Mouse (Mus musculus): ENCODE measurements around the gene Slc9a2. TPM values are rescaled to one million over a fixed set of nuclear protein-coding genes. Genes with fewer than 3 reads are reported as not detected.
A peak's percentile ranks its signal among the peaks of the same experiment; 100 is the strongest.

Slc9a2 gene
- polyA plus RNA-seq, 1 experiment from 2014 or later, result 0.11 TPM

DNA sequence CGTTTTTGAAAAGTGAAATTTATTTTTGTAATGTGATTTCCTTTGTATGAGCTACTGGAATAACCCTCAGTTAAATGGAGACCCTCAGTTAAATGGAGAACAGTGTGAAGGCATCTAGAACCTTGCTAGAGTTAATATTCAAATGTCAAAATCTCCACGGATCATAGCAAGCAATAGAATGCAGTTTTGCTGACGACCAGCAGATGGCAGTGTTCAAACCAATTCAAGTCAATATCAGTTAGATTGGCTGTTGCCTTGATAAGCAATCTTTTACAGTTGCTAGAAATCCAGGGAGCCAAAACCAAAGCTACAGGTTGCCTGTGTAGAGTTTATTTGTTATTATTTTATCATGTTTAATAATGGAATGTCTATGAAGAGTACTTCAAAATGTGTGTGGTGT, 122.4 kb downstream of the Slc9a2 start:
- 24% methylated on average over 3 of the region's 3 CpGs for WGBS
- H3K4me3 ChIP-seq (ENCODE audit: low read depth, low read length), result no peak overlapping the region
- ATAC-seq (no peak), DNase-seq (ENCODE audit: low spot score) (peak; percentile 65)
- H3K4me1 ChIP-seq (ENCODE audit: insufficient read depth, low read depth, low read length), result no peaks in the 10 kb centered on the region
- no peaks in the 10 kb centered on the region for H3K9me3 ChIP-seq (ENCODE audit: low read length)
- no peak for TF ChIP-seq EP300 (IDR thresholded peaks at IDR 0.05)
- peak; percentile 87 for TF ChIP-seq CTCF (IDR thresholded peaks at IDR 0.05)
- H3K4me2 ChIP-seq (replicated peaks; ENCODE audit: low read depth, low read length), result no peak overlapping the region
- no peak overlapping the region for H3K27ac ChIP-seq (ENCODE audit: low read length)
- no peaks in the 10 kb centered on the region for H3K27me3 ChIP-seq (replicated peaks; ENCODE audit: insufficient read depth, low read length)
- H3K36me3 ChIP-seq (ENCODE audit: insufficient read depth, low read length), result no peaks in the 10 kb centered on the region
- H3K9ac ChIP-seq (replicated peaks; ENCODE audit: low read depth), result no peak overlapping the region

DNA sequence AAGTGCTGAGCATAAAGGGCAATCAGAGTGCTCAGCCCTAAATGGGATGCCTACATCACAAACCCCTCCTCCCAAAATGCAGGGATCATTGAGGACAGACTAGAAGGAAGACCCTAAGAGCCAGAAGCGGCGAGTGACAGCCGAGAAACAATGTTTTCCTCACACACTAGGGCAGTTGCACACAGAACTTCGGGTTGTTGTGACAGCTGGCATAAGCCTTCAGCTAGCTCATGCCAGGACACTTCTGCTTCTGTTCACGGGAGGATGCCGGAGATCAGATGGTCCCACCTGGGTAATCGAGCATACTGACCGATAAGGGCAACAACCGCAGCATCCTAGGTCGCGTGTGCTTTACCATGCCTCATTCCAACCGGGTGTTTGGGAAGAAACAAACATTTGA, 123.7 kb downstream of the Slc9a2 start:
- Histone ChIP-seq H3K27ac (ENCODE audit: low read length) (no peak overlapping the region), H3K27me3 (replicated peaks; ENCODE audit: insufficient read depth, low read length) (no peaks in the 10 kb centered on the region), H3K9me3 (ENCODE audit: low read length) (no peaks in the 10 kb centered on the region), H3K4me2 (replicated peaks; ENCODE audit: low read depth, low read length) (no peak overlapping the region), H3K4me1 (ENCODE audit: insufficient read depth, low read depth, low read length) (no peaks in the 10 kb centered on the region), H3K9ac (replicated peaks; ENCODE audit: low read depth) (no peak overlapping the region), H3K36me3 (ENCODE audit: insufficient read depth, low read length) (no peaks in the 10 kb centered on the region), H3K4me3 (ENCODE audit: low read depth, low read length) (no peak overlapping the region)
- 86% methylated on average over 12 of the region's 12 CpGs for WGBS
- ATAC-seq (no peak), DNase-seq (ENCODE audit: low spot score) (no peak)
- TF ChIP-seq EP300 (IDR thresholded peaks at IDR 0.05) (no peak), CTCF (IDR thresholded peaks at IDR 0.05) (no peak)

DNA sequence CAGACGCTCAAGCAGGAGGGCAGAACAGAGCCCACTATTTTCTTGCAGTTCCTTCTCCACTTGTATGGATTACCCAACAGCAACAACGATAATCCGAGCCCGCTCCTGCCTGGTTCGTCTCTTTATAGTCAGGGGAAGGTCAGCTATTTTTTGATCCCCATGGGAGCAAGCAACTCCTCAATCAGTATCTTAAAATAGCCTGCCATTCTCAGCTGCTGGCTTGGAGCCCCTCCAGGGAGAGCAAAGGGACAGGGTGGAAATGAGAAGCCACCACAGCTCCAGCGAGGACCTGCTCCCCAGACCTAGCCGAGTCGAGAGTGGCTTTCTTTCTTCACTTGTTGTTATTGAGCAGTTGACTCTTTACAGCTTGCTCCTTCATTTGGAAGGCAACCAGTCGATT, 125.0 kb downstream of the Slc9a2 start, which contains the start of gene Tmem182:
Gene Tmem182 (plus strand): TSS at position 251 of the 400 bp plus-strand sequence.
- Histone ChIP-seq H3K36me3 (ENCODE audit: insufficient read depth, low read length) (no peaks in the 10 kb centered on the region), H3K9ac (replicated peaks; ENCODE audit: low read depth) (no peak within 1 kb of the TSS), H3K4me2 (replicated peaks; ENCODE audit: low read depth, low read length) (no peak within 1 kb of the TSS), H3K27ac (ENCODE audit: low read length) (no peak within 1 kb of the TSS), H3K4me3 (ENCODE audit: low read depth, low read length) (no peak within 1 kb of the TSS), H3K9me3 (ENCODE audit: low read length) (no peaks in the 10 kb centered on the region), H3K27me3 (replicated peaks; ENCODE audit: insufficient read depth, low read length) (no peaks in the 10 kb centered on the region), H3K4me1 (ENCODE audit: insufficient read depth, low read depth, low read length) (no peaks in the 10 kb centered on the region)
- ATAC-seq, result no peak
- WGBS, result 63% methylated on average over 9 of the region's 9 CpGs
- no peak for DNase-seq (ENCODE audit: low spot score)
- TF ChIP-seq EP300 (IDR thresholded peaks at IDR 0.05) (no peak), CTCF (IDR thresholded peaks at IDR 0.05) (no peak)

DNA sequence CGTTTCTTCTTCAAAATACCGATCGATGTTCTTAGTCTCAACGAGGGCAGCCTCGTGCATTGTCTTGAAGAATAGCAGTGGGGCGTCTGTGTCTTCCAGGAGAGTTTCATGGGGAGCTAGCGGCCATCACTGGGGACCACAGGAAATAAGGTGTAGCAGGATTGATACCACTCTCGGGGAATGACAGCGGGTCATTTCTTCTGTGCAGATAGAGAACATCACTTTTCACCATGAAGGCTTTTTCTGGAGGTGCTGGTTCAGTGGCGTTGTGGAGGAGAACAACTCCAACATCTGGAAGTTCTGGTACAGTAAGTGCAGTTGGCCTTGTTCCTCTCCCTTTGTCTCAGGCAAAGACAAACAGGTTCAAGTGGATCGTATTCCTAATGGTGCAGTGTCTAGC, 125.5 kb downstream of the Slc9a2 start:
- no peak for ATAC-seq
- H3K36me3 ChIP-seq (ENCODE audit: insufficient read depth, low read length), result no peaks in the 10 kb centered on the region
- no peak overlapping the region for H3K27ac ChIP-seq (ENCODE audit: low read length)
- no peak overlapping the region for H3K4me2 ChIP-seq (replicated peaks; ENCODE audit: low read depth, low read length)
- no peaks in the 10 kb centered on the region for H3K4me1 ChIP-seq (ENCODE audit: insufficient read depth, low read depth, low read length)
- H3K4me3 ChIP-seq (ENCODE audit: low read depth, low read length), result no peak overlapping the region
- TF ChIP-seq CTCF (IDR thresholded peaks at IDR 0.05) (no peak), EP300 (IDR thresholded peaks at IDR 0.05) (no peak)
- no peaks in the 10 kb centered on the region for H3K9me3 ChIP-seq (ENCODE audit: low read length)
- DNase-seq (ENCODE audit: low spot score), result no peak
- H3K9ac ChIP-seq (replicated peaks; ENCODE audit: low read depth), result no peak overlapping the region
- WGBS, result 85% methylated on average over 11 of the region's 11 CpGs
- no peaks in the 10 kb centered on the region for H3K27me3 ChIP-seq (replicated peaks; ENCODE audit: insufficient read depth, low read length)

DNA sequence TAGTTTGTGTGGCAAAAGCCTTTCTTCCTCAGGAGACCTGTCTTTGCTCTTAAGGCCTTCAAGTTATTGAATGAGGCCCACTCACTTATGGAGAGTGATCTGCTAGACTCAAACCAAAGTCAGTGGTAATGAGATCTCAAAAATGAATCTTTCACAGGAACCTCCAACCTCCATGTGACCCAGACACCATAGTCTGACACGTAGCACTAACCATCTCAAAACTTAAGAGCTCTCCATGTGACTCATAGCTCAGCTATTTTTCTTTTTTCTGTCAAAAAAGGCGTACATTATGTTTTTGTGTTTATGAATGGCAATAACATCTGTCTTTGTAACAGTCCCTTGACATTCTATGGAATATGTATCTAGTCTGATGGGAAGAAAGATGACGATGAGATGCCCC, 128.3 kb downstream of the Slc9a2 start:
- no peak overlapping the region for H3K9ac ChIP-seq (replicated peaks; ENCODE audit: low read depth)
- DNase-seq (ENCODE audit: low spot score) (no peak), ATAC-seq (no peak)
- no peaks in the 10 kb centered on the region for H3K36me3 ChIP-seq (ENCODE audit: insufficient read depth, low read length)
- no peaks in the 10 kb centered on the region for H3K9me3 ChIP-seq (ENCODE audit: low read length)
- H3K4me2 ChIP-seq (replicated peaks; ENCODE audit: low read depth, low read length), result no peak overlapping the region
- no peaks in the 10 kb centered on the region for H3K27me3 ChIP-seq (replicated peaks; ENCODE audit: insufficient read depth, low read length)
- H3K4me1 ChIP-seq (ENCODE audit: insufficient read depth, low read depth, low read length), result no peaks in the 10 kb centered on the region
- WGBS, result 72% methylated on average over 3 of the region's 3 CpGs
- TF ChIP-seq CTCF (IDR thresholded peaks at IDR 0.05) (no peak), EP300 (IDR thresholded peaks at IDR 0.05) (no peak)
- no peak overlapping the region for H3K27ac ChIP-seq (ENCODE audit: low read length)
- no peak overlapping the region for H3K4me3 ChIP-seq (ENCODE audit: low read depth, low read length)

DNA sequence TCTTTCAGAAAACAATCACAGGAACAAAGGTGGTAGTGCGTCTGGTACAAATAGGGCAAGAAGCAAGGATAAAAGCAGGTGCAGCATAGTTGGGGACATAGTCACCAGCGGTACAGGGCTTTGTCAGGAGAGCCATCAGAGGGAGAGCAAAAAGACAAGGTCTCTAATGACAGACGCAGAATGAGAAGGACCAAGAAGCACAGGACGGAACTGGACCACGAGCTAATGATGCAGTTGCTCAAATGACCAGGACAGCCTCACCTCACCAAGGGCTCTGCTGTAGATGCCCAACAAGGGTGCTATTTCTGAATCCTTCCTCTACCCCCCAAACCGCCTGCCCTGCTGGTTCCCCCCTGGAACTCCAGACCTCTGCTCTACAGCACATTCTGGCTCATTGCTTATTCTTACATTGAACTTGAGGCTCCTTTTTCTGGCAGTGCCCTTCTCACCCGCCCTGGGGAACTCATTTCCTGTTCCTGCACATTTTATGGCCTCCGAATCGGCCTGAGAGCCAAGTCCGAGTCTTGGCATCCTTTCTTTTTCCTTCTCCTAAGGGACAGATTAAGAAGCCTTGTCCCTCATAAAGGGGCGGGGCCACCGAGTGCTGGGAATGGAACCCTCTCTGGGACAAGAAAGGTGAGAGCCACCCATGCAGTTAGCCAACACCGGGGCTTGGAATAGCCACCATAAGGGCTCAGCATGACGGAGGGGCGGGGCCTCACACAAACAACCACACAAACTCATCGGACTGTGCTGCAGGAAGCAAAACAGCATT, 134.9 kb downstream of the Slc9a2 start:
- Histone ChIP-seq H3K27ac (ENCODE audit: low read length) (no peak overlapping the region), H3K27me3 (replicated peaks; ENCODE audit: insufficient read depth, low read length) (no peaks in the 10 kb centered on the region), H3K9me3 (ENCODE audit: low read length) (no peaks in the 10 kb centered on the region), H3K4me3 (ENCODE audit: low read depth, low read length) (no peak overlapping the region), H3K9ac (replicated peaks; ENCODE audit: low read depth) (no peak overlapping the region), H3K4me1 (ENCODE audit: insufficient read depth, low read depth, low read length) (no peaks in the 10 kb centered on the region), H3K36me3 (ENCODE audit: insufficient read depth, low read length) (no peaks in the 10 kb centered on the region), H3K4me2 (replicated peaks; ENCODE audit: low read depth, low read length) (no peak overlapping the region)
- TF ChIP-seq CTCF (IDR thresholded peaks at IDR 0.05), result no peak
- TF ChIP-seq EP300 (IDR thresholded peaks at IDR 0.05), result no peak
- WGBS, result 53% methylated on average over 16 of the region's 16 CpGs
- peak; percentile 32 for DNase-seq (ENCODE audit: low spot score)
- ATAC-seq, result peak; percentile 38; the same call in 1 of the 2 replicates

Other genes starting within 250 kb of the Slc9a2 start
- gene Il18r1, start 215.0 kb upstream of the Slc9a2 start, polyA plus RNA-seq (2015; fragmentation: Nextera tagmentation; extraction: Ambion mirVana), result 38.2 and 39.5 TPM in 2 replicates
- 0.67 and 0.76 TPM in 2 replicates for gene Il18rap, start 165.2 kb upstream of the Slc9a2 start, polyA plus RNA-seq (2015; fragmentation: Nextera tagmentation; extraction: Ambion mirVana)
- gene Slc9a4, start 100.5 kb upstream of the Slc9a2 start, polyA plus RNA-seq (2015; fragmentation: Nextera tagmentation; extraction: Ambion mirVana), result 0.02 and 0.18 TPM in 2 replicates
- gene Mfsd9, start 110.1 kb downstream of the Slc9a2 start, polyA plus RNA-seq (2015; fragmentation: Nextera tagmentation; extraction: Ambion mirVana), result 2.4 and 3.0 TPM in 2 replicates
- 0.57 and 1.1 TPM in 2 replicates for gene Tmem182, start 125.0 kb downstream of the Slc9a2 start, polyA plus RNA-seq (2015; fragmentation: Nextera tagmentation; extraction: Ambion mirVana)